Mouse (Mus musculus): ENCODE results near the gene Pacsin1. TPM values are rescaled to one million over a fixed set of nuclear protein-coding genes. Genes with fewer than 3 reads are reported as not detected.
A peak's percentile ranks its signal among the peaks of the same experiment; 100 is the strongest.

Gene Pacsin1
- total and polyA plus RNA-seq, 3 experiments = 0.44 to 0.61 (median 0.45) TPM

- peaks cover 10% of the 10 kb centered on the region for H3K4me1 ChIP-seq (ENCODE audit: control insufficient read depth, insufficient read depth, low read length)
- peak within 1 kb of the TSS; percentile 97 for H3K9ac ChIP-seq (ENCODE audit: low read depth, low read length)
- peak; percentile 94 to 95 for DNase-seq
- intact Hi-C loops (cut with DNase I) = loop anchor here (2.0 to 5.0 kb wide), 2 partner anchors 36 to 59 kb away; partner anchors contain the start of gene AI413582
- H3K36me3 ChIP-seq (ENCODE audit: control insufficient read depth, insufficient read depth, low read length) = no peaks in the 10 kb centered on the region
- H3K4me3 ChIP-seq = peak within 1 kb of the TSS; percentile 88
- WGBS = 7% methylated on average over 90 of the region's 91 CpGs
- peaks cover 5% of the 10 kb centered on the region for H3K79me2 ChIP-seq (replicated peaks; ENCODE audit: control insufficient read depth, insufficient read depth, low read length)
- TF ChIP-seq POLR2A (IDR thresholded peaks at IDR 0.05; ENCODE audit: insufficient read depth, low read depth, low read length) (peak; percentile 69), EP300 (IDR thresholded peaks at IDR 0.05; ENCODE audit: insufficient read depth, low read depth, low read length) (no peak), CTCF (IDR thresholded peaks at IDR 0.05) (peak; percentile 30)
- H3K27me3 ChIP-seq (ENCODE audit: control insufficient read depth, insufficient read depth, low read length) = no peaks in the 10 kb centered on the region
- H3K27ac ChIP-seq = peak within 1 kb of the TSS; percentile 93
Observed at GRCm38 (mm10) chr17:27623360-27624326, 31.7 kb upstream of the Pacsin1 start, which contains the start of gene Nudt3. Gene Nudt3, minus strand, starts transcription at chr17:27623495.

GRCm38 (mm10) chr17:27625455-27626251 is 29.7 kb upstream of the Pacsin1 start:
- 70% methylated on average over 7 of the region's 7 CpGs for WGBS
- TF ChIP-seq POLR2A (IDR thresholded peaks at IDR 0.05; ENCODE audit: insufficient read depth, low read depth, low read length) = no peak
- TF ChIP-seq EP300 (IDR thresholded peaks at IDR 0.05; ENCODE audit: insufficient read depth, low read depth, low read length) = no peak
- TF ChIP-seq CTCF (IDR thresholded peaks at IDR 0.05) = no peak
- Histone ChIP-seq H3K36me3 (ENCODE audit: control insufficient read depth, insufficient read depth, low read length) (no peaks in the 10 kb centered on the region), H3K9ac (ENCODE audit: low read depth, low read length) (no peak overlapping the region), H3K79me2 (replicated peaks; ENCODE audit: control insufficient read depth, insufficient read depth, low read length) (peaks cover 3% of the 10 kb centered on the region), H3K27me3 (ENCODE audit: control insufficient read depth, insufficient read depth, low read length) (no peaks in the 10 kb centered on the region), H3K4me3 (no peak overlapping the region), H3K27ac (no peak overlapping the region), H3K4me1 (ENCODE audit: control insufficient read depth, insufficient read depth, low read length) (peaks cover 5% of the 10 kb centered on the region)
- intact Hi-C loops (cut with DNase I) = no loop called here
- DNase-seq = no peak

GRCm38 (mm10) chr17:27626681-27627080 is 28.6 kb upstream of the Pacsin1 start:
- no peak for TF ChIP-seq EP300 (IDR thresholded peaks at IDR 0.05; ENCODE audit: insufficient read depth, low read depth, low read length)
- TF ChIP-seq POLR2A (IDR thresholded peaks at IDR 0.05; ENCODE audit: insufficient read depth, low read depth, low read length) = no peak
- TF ChIP-seq CTCF (IDR thresholded peaks at IDR 0.05) = no peak
- 43% methylated on average over 5 of the region's 5 CpGs for WGBS
- no peak overlapping the region for H3K27ac ChIP-seq

GRCm38 (mm10) chr17:27627451-27627850 is 27.9 kb upstream of the Pacsin1 start:
- Histone ChIP-seq H3K27me3 (ENCODE audit: control insufficient read depth, insufficient read depth, low read length) (no peaks in the 10 kb centered on the region), H3K27ac (no peak overlapping the region), H3K36me3 (ENCODE audit: control insufficient read depth, insufficient read depth, low read length) (no peaks in the 10 kb centered on the region), H3K4me3 (no peak overlapping the region), H3K4me1 (ENCODE audit: control insufficient read depth, insufficient read depth, low read length) (peaks cover 3% of the 10 kb centered on the region), H3K9ac (ENCODE audit: low read depth, low read length) (no peak overlapping the region), H3K79me2 (replicated peaks; ENCODE audit: control insufficient read depth, insufficient read depth, low read length) (peaks cover 3% of the 10 kb centered on the region)
- WGBS = 38% methylated on average over 5 of the region's 5 CpGs
- no peak for DNase-seq
- intact Hi-C loops (cut with DNase I) = no loop called here
- TF ChIP-seq CTCF (IDR thresholded peaks at IDR 0.05) = peak; percentile 31
- TF ChIP-seq POLR2A (IDR thresholded peaks at IDR 0.05; ENCODE audit: insufficient read depth, low read depth, low read length) = no peak
- no peak for TF ChIP-seq EP300 (IDR thresholded peaks at IDR 0.05; ENCODE audit: insufficient read depth, low read depth, low read length)

More at GRCm38 (mm10) chr17:27626681-27627080, 28.6 kb upstream of the Pacsin1 start:
- Histone ChIP-seq H3K9ac (ENCODE audit: low read depth, low read length) (no peak overlapping the region), H3K36me3 (ENCODE audit: control insufficient read depth, insufficient read depth, low read length) (no peaks in the 10 kb centered on the region), H3K4me3 (no peak overlapping the region), H3K4me1 (ENCODE audit: control insufficient read depth, insufficient read depth, low read length) (peaks cover 3% of the 10 kb centered on the region), H3K79me2 (replicated peaks; ENCODE audit: control insufficient read depth, insufficient read depth, low read length) (peaks cover 3% of the 10 kb centered on the region), H3K27me3 (ENCODE audit: control insufficient read depth, insufficient read depth, low read length) (no peaks in the 10 kb centered on the region)
- intact Hi-C loops (cut with DNase I) = no loop called here
- DNase-seq = no peak

- H3K9ac ChIP-seq (ENCODE audit: low read depth, low read length) = no peak overlapping the region
- intact Hi-C loops (cut with DNase I) = loop anchor here (2.0 kb wide), 1 partner anchor 94 kb away; no protein-coding TSS in a partner anchor
Observed at GRCm38 (mm10) chr17:27628376-27628775, 26.9 kb upstream of the Pacsin1 start.

More at GRCm38 (mm10) chr17:27628376-27628775, 26.9 kb upstream of the Pacsin1 start:
- 86% methylated on average over 8 of the region's 8 CpGs for WGBS
- peaks cover 4% of the 10 kb centered on the region for H3K4me1 ChIP-seq (ENCODE audit: control insufficient read depth, insufficient read depth, low read length)
- H3K79me2 ChIP-seq (replicated peaks; ENCODE audit: control insufficient read depth, insufficient read depth, low read length) = no peaks in the 10 kb centered on the region
- no peak for DNase-seq
- H3K4me3 ChIP-seq = no peak overlapping the region
- TF ChIP-seq POLR2A (IDR thresholded peaks at IDR 0.05; ENCODE audit: insufficient read depth, low read depth, low read length) (no peak), CTCF (IDR thresholded peaks at IDR 0.05) (no peak), EP300 (IDR thresholded peaks at IDR 0.05; ENCODE audit: insufficient read depth, low read depth, low read length) (no peak)
- H3K27me3 ChIP-seq (ENCODE audit: control insufficient read depth, insufficient read depth, low read length) = no peaks in the 10 kb centered on the region
- peaks cover 2% of the 10 kb centered on the region; the same call in 1 of the 2 replicates for H3K36me3 ChIP-seq (ENCODE audit: control insufficient read depth, insufficient read depth, low read length)
- H3K27ac ChIP-seq = no peak overlapping the region
